Mouse (Mus musculus): ENCODE data around the gene Ccdc146.

DNA sequence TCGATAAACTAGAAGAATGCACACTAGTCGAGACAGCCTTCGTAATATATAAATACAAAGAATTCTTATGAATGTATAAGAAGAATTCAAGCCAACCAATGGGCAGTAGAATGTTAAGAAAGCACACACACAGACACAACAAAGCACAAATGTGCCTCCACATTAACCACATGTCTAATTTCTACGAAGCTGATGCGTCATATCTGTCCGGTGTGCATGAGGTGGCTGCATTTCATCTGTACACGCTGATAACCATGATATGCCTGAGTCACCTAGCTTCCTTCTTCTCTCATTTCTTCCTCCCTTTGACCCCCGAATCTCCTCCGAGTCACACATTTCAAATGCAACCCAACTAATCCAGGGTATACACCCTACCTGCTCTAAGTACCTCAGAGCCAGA is 39.5 kb downstream of the Ccdc146 start:
- TF ChIP-seq CTCF (conservative IDR thresholded peaks at IDR 0.05; ENCODE audit: low read length) (no peak), NANOG (IDR thresholded peaks at IDR 0.05; ENCODE audit: borderline replicate concordance, low read length) (no peak)
